Mouse (Mus musculus) liver, embryonic 13.5 days (tissue): ENCODE measurements around the gene Frmd4b. TPM values are rescaled to one million over a fixed set of nuclear protein-coding genes. Genes with fewer than 3 reads are reported as not detected.
A peak's percentile ranks its signal among the peaks of the same experiment; 100 is the strongest.

Experiments
- ATAC-seq: fragments of 200-750 bp; cut with Nextera tagmentation; 2 replicates; pipeline ENCODE4 v1.8.0; 2017; ENCODE audit warnings: low read depth, mild to moderate bottlenecking, moderate number of reproducible peaks, moderate library complexity
- DNase-seq: peaks from one replicate; pipeline ENCODE4 v3.0.0; 2022
- H3K27ac ChIP-seq: fragments of 300-500 bp; sonication (generic); 2 replicates; pipeline ENCODE4 v1.5.1; 2015; ENCODE audit warnings: moderate library complexity, mild to moderate bottlenecking, inconsistent platforms
- H3K27me3 ChIP-seq: fragments of 300-500 bp; sonication (generic); 2 replicates; pipeline ENCODE4 v1.6.1; 2015; ENCODE audit warnings: mild to moderate bottlenecking, inconsistent platforms
- H3K36me3 ChIP-seq: fragments of 300-500 bp; sonication (generic); 2 replicates; pipeline ENCODE4 v1.6.1; 2015; ENCODE audit warnings: mild to moderate bottlenecking, inconsistent platforms
- H3K4me1 ChIP-seq: fragments of 300-500 bp; sonication (generic); replicated peaks from 2 replicates; pipeline ENCODE4 v1.6.1; 2015; ENCODE audit warnings: inconsistent platforms
- H3K4me2 ChIP-seq: fragments of 300-500 bp; sonication (generic); 2 replicates; pipeline ENCODE4 v1.6.1; 2015; ENCODE audit warnings: inconsistent platforms, mild to moderate bottlenecking, moderate library complexity
- H3K4me3 ChIP-seq: fragments of 300-500 bp; sonication (generic); replicated peaks from 2 replicates; pipeline ENCODE4 v1.5.1; 2015; ENCODE audit warnings: mild to moderate bottlenecking, inconsistent platforms
- H3K9ac ChIP-seq: fragments of 300-500 bp; sonication (generic); 2 replicates; pipeline ENCODE4 v1.6.1; 2015; ENCODE audit warnings: mild to moderate bottlenecking, inconsistent platforms
- H3K9me3 ChIP-seq: fragments of 300-500 bp; sonication (generic); replicated peaks from 2 replicates; pipeline ENCODE4 v1.6.1; 2016; ENCODE audit warnings: inconsistent platforms
- WGBS: fragments of 180-500 bp; shearing (Covaris S2); methylation state at CpG from one replicate; pipeline ENCODE4 v1.1.7; 2015; ENCODE audit not compliant: insufficient replicate concordance; 5-methylcytosine and 5-hydroxymethylcytosine counted together
- polyA plus RNA-seq: library from polyadenylated mRNA; unstranded; fragments of >200 nt; fragmentation: Nextera tagmentation; extraction: Ambion mirVana; gene quantifications from 2 replicates; pipeline ENCODE4 v1.2.1, GENCODE M21; 2015

Gene Frmd4b
- 3.8 and 5.9 TPM in 2 replicates for polyA plus RNA-seq

DNA sequence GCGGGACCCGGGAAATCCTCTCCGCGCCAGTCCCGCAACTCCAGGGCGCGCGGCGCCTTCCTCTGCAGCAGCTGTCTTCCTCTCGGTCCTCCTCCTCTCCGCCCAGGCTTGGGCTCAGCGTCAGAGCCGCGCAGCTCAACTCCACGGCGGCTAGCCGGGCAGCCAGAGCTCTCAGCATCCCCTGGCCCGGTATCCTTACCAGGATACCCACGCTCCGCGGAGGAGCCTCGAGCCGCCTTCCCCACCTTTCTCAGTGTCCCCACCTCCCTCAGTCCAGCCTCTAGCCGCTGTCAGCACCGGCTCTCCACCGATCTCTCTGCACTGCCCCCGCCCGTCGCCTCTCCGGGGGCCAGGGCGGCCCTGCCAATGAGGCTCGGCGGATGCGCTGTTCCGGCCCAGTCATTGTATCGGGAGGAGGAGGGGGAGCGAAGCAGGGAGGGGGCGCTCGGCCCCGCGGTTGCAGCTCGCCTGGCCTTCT lies at the start of gene Frmd4b:
Gene Frmd4b (minus strand): TSS at position 276 of the 478 bp plus-strand sequence.
- H3K4me2 ChIP-seq = peak within 1 kb of the TSS; percentile 66
- H3K27me3 ChIP-seq = peaks cover 43% of the 10 kb centered on the region
- H3K27ac ChIP-seq = no peak within 1 kb of the TSS
- under 1% methylated on average over 42 of the region's 42 CpGs for WGBS
- H3K36me3 ChIP-seq = no peaks in the 10 kb centered on the region
- H3K9me3 ChIP-seq = no peaks in the 10 kb centered on the region
- H3K9ac ChIP-seq = no peak within 1 kb of the TSS
- H3K4me3 ChIP-seq = peak within 1 kb of the TSS; percentile 52
- ATAC-seq (peak; percentile 53; the same call in 1 of the 2 replicates), DNase-seq (no peak)
- no peaks in the 10 kb centered on the region; the same call in 1 of the 2 replicates for H3K4me1 ChIP-seq

DNA sequence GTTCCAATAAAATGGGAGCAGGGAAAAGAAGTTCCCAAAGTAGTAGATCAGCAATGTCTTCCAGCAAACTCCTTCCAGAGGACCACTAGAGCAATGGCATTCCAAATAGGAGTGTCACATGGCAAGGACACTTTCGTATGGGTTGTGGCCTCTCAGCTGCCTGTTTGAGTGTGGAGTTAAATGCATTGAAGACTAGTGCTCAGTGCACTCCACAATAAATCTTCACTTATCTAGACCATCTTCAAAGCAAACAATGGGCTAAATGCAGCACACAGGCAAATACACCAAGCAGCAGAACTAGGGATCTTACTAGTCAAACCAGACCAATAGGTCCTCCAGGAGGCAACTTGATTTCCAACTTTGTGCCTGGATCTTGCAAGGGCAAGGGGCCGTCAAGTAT lies 49.1 kb upstream of the Frmd4b start:
- H3K9ac ChIP-seq = no peak overlapping the region
- no peaks in the 10 kb centered on the region for H3K36me3 ChIP-seq
- H3K4me3 ChIP-seq = no peak overlapping the region
- 29% methylated on average over 2 of the region's 2 CpGs for WGBS
- H3K4me2 ChIP-seq = no peak overlapping the region
- no peak for ATAC-seq
- no peaks in the 10 kb centered on the region for H3K27me3 ChIP-seq
- no peaks in the 10 kb centered on the region for H3K4me1 ChIP-seq
- no peak overlapping the region for H3K27ac ChIP-seq
- no peak for DNase-seq
- H3K9me3 ChIP-seq = no peaks in the 10 kb centered on the region

DNA sequence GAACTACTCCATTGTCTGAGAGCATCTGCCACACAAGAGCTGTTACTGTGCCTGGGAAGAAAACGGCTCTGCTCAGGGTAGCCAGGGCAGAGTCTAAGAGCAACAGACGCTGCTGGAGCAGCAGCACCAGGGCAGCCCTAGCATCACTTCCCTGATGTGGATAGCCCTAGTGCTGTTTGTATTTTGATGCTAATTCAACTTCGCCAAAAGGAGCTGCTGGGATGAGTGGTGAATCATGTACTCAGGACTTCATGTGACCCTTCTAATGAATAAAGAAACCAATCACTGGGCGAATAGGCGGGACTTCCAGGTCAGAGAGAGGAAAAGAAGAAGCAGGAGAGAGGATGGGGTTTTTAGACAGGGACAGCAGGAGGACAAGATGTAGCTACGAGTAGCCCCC lies 41.6 kb upstream of the Frmd4b start:
- WGBS = 73% methylated on average over 6 of the region's 6 CpGs
- ATAC-seq (no peak), DNase-seq (no peak)

DNA sequence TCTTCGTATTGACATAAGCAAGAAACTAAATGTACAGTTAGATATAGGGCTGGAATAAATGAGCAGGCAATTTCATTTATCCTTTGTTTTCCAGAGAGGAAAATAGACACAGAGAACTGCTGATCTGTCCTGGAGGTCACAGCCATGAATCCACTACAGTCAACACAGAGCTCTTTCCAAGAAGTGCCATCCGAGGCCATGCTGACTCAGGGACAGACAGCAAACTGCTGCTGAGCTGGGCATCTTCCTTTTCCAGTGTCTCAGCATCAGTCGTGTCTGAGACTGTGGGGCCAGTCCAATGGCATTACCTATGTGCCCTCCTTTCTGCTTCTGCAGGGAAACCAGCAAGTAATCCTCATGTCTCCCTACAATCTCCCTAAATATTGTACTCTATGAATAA lies 38.6 kb upstream of the Frmd4b start:
- no peak for DNase-seq
- H3K27me3 ChIP-seq = no peaks in the 10 kb centered on the region
- no peaks in the 10 kb centered on the region for H3K9me3 ChIP-seq
- no peak overlapping the region for H3K4me2 ChIP-seq
- no peaks in the 10 kb centered on the region for H3K36me3 ChIP-seq
- H3K9ac ChIP-seq = no peak overlapping the region
- no peak overlapping the region for H3K4me3 ChIP-seq
- no peak for ATAC-seq
- no peaks in the 10 kb centered on the region for H3K4me1 ChIP-seq
- 57% methylated on average over 3 of the region's 3 CpGs for WGBS
- H3K27ac ChIP-seq = no peak overlapping the region

More for the DNA sequence above, 41.6 kb upstream of the Frmd4b start:
- Histone ChIP-seq H3K27me3 (no peaks in the 10 kb centered on the region), H3K4me1 (no peaks in the 10 kb centered on the region), H3K4me3 (no peak overlapping the region), H3K27ac (no peak overlapping the region), H3K9ac (no peak overlapping the region), H3K36me3 (no peaks in the 10 kb centered on the region), H3K4me2 (no peak overlapping the region), H3K9me3 (no peaks in the 10 kb centered on the region)

DNA sequence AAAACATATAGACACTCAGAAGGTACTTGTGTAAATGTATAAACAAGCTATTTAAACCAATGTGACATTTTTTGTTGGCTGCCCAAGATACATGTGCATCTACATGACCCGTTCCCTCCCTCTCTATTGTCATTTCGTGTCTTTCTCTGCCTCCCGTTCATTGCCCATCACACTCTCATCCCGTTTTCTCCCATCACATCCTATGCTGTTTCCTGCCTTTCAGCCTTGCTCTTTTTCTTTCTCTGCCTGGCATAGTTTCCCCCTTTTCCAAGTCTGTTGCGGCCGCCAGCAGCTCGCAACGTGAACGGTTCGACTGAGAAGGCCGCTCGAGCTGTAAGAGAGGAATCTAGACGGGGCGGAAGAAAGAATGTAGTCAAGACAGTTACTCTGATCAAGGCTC lies 30.2 kb upstream of the Frmd4b start:
- Histone ChIP-seq H3K4me2 (no peak overlapping the region), H3K27me3 (no peaks in the 10 kb centered on the region), H3K4me3 (no peak overlapping the region), H3K9ac (no peak overlapping the region), H3K36me3 (no peaks in the 10 kb centered on the region), H3K4me1 (no peaks in the 10 kb centered on the region), H3K27ac (no peak overlapping the region), H3K9me3 (no peaks in the 10 kb centered on the region)
- 83% methylated on average over 14 of the region's 14 CpGs for WGBS
- DNase-seq (no peak), ATAC-seq (no peak)

DNA sequence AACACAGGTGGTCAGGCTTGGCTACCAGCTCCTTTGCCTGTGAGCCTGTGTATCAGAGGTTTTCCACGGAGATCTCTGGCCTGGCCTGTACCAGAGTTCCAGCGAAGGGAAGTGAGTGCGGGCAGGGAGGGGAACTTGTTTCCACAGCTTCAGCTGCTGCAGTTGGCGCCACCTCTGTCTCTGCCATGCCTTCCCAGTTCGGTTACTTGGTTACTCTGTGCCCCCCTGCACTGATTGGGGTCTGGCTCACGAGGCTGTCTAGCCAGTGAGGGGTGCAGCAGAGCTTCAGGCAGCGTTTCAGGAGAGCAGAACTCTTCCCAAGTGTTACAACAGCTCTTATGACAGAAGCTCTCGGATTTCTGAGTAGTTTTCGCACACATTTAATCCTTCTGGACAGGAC lies 6.0 kb upstream of the Frmd4b start:
- Histone ChIP-seq H3K4me2 (no peak overlapping the region), H3K4me1 (no peaks in the 10 kb centered on the region), H3K27me3 (peaks cover 5% of the 10 kb centered on the region; the same call in 1 of the 2 replicates), H3K9ac (no peak overlapping the region), H3K4me3 (no peak overlapping the region), H3K36me3 (no peaks in the 10 kb centered on the region), H3K27ac (no peak overlapping the region), H3K9me3 (no peaks in the 10 kb centered on the region)
- 48% methylated on average over 9 of the region's 9 CpGs for WGBS
- ATAC-seq = no peak
- DNase-seq = no peak

DNA sequence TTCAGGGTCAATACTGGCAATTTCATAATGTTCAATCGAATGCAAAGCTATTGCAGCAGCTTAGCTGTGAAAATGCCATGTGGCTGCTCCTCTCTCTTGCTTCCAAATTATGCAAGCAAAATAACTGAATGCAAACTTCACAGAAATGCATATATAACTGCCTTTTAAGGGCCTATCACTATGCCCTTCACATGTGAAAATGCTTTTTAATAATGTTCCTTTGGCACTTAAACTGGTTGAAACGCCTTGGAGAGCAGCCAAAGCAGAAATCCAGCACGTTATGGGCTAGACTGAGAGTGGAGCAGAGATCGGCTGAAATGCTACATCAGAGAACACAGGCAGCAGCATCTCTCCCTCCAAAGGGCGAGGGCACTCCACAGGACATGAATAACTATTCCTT lies 4.9 kb upstream of the Frmd4b start:
- Histone ChIP-seq H3K9me3 (no peaks in the 10 kb centered on the region), H3K27me3 (peaks cover 16% of the 10 kb centered on the region), H3K4me3 (no peak overlapping the region), H3K36me3 (no peaks in the 10 kb centered on the region), H3K4me1 (no peaks in the 10 kb centered on the region), H3K27ac (no peak overlapping the region), H3K9ac (no peak overlapping the region), H3K4me2 (no peak overlapping the region)
- ATAC-seq (no peak), DNase-seq (no peak)
- 60% methylated on average over 5 of the region's 5 CpGs for WGBS

DNA sequence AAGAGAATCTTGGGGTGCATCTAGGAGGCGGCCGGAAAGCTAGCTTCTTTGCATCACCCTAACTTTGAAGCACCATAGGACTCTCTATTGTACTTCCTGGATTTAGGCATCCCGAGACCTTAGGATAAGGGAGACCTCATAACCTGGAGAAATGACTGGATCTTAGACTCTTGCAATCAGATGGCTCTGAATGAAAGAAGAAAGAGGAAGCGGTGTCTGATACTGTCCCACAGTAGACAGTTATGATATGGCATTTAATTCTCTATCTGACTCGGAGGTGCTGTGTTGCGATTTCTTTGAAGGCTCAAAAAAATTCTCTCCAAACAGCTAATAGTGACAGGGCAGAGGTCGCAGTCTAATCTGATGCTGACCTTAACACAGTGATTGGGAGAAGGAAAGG lies 433 bp upstream of the Frmd4b start:
- 12% methylated on average over 7 of the region's 7 CpGs for WGBS
- Histone ChIP-seq H3K36me3 (no peaks in the 10 kb centered on the region), H3K9me3 (no peaks in the 10 kb centered on the region), H3K27ac (no peak overlapping the region), H3K4me2 (peak overlapping the region; percentile 66), H3K9ac (no peak overlapping the region), H3K4me3 (peak overlapping the region; percentile 52), H3K27me3 (peaks cover 43% of the 10 kb centered on the region), H3K4me1 (no peaks in the 10 kb centered on the region; the same call in 1 of the 2 replicates)
- ATAC-seq (no peak), DNase-seq (no peak)

DNA sequence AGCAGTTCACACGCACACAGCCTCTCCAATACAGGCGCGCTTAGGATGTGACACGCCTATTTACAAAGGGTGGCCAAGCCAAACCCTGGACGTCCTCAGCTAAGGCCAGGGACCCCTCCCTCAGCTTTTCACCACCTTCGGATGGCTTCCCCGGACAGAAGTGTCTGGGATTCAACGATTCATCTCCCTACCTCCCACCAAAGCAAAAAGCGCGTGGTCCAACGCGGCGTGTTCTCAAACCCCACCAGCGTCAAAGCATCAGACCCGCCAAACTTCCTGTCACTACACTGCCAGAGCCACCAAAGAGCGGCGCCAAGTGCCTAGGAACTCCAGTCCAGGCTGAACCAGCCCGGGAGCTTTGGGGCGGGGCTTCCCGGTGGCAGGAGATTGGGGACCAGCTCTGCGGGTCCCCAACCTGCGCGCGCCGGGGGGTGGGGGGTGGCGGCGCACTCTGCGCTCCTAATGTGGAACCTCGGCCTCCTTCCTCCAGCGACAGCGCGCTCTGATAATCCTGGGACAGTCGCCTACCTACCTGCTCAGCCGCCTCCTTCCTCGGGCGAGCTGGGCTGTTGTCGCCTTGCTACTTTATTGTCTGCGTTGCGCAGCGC lies 579 bp downstream of the Frmd4b start:
- no peaks in the 10 kb centered on the region; the same call in 1 of the 2 replicates for H3K4me1 ChIP-seq
- H3K9ac ChIP-seq = no peak overlapping the region
- ATAC-seq (no peak), DNase-seq (no peak)
- no peaks in the 10 kb centered on the region for H3K36me3 ChIP-seq
- peak overlapping the region; percentile 52 for H3K4me3 ChIP-seq
- peaks cover 43% of the 10 kb centered on the region for H3K27me3 ChIP-seq
- WGBS = under 1% methylated on average over 40 of the region's 40 CpGs
- H3K9me3 ChIP-seq = no peaks in the 10 kb centered on the region
- no peak overlapping the region for H3K27ac ChIP-seq
- H3K4me2 ChIP-seq = peak overlapping the region; percentile 66

DNA sequence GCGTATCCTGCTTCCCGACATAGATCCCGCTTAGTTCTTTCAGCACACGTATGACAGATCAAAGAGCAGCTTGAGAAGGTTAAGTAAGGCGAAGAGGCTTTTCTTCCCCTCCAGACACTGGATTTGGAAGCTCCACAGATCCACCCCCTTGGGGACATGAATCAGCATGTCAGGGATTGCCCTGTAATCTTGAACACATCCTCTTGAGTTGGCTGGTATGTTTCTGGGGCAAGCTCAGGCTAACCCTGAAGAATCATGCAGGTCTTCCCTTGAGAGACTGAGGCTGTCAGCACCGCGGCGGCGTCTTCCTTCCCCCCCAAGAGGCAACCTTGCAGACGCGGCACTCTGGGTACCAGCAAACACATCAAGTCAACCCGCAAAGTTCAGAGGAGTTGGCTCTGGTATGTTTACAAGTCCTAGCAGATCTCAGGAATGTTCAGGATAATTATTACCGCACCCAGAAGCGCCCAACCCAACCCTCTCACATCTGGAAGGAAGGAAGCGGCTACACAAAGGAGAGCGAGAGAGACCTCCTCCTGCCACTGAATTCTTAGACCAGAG lies 1.4 kb downstream of the Frmd4b start:
- no peaks in the 10 kb centered on the region for H3K36me3 ChIP-seq
- WGBS = 13% methylated on average over 16 of the region's 16 CpGs
- DNase-seq = no peak
- H3K27ac ChIP-seq = no peak overlapping the region
- ATAC-seq = no peak
- no peak overlapping the region for H3K9ac ChIP-seq
- H3K4me1 ChIP-seq = no peaks in the 10 kb centered on the region; the same call in 1 of the 2 replicates
- H3K4me2 ChIP-seq = peak overlapping the region; percentile 66
- peaks cover 43% of the 10 kb centered on the region for H3K27me3 ChIP-seq
- peak overlapping the region; percentile 52 for H3K4me3 ChIP-seq
- no peaks in the 10 kb centered on the region for H3K9me3 ChIP-seq

DNA sequence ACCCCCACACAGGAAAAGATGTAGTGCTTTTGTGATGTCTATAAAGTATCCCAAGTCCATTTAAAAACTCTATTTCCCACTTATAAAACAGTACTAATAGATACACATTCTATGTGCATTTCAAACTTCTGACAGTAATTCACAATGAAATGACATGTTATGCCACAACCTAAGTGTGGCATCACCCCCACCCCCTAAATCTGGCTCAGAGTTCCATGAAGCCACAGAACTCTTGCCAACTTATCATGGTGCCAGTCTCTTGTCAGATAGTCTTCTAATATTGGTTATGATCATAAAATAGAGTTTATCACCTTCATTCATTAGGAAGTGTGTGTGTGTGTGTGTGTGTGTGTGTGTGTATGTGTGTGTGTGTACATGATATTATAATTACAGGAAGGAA lies 3.2 kb downstream of the Frmd4b start:
- no peak for DNase-seq
- H3K4me3 ChIP-seq = no peak overlapping the region
- no peaks in the 10 kb centered on the region for H3K9me3 ChIP-seq

DNA sequence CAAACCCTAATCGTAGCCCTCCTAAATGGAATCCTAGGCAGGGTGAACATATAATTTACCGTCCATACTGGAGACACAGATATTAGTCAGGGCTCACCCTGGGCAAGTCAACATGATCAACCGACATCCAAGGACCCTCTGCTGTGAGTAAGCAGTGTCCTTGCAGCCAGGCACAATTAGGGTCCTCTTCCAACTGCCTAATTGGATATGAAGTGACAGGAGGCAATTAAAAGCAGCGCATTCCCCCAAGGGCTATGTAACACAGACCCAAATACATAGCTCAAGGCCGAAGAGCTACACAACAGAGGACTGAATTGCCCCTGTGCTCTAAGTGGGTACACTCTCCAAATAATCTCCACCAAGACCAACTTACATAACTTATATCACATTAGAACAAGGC lies 4.5 kb downstream of the Frmd4b start:
- no peaks in the 10 kb centered on the region; the same call in none of the 2 replicates for H3K4me1 ChIP-seq
- H3K9ac ChIP-seq = no peak overlapping the region
- no peaks in the 10 kb centered on the region for H3K36me3 ChIP-seq
- 77% methylated on average over 5 of the region's 5 CpGs for whole genome bisulfite sequencing
- H3K27ac ChIP-seq = no peak overlapping the region
- no peak overlapping the region for H3K4me3 ChIP-seq
- peaks cover 34% of the 10 kb centered on the region for H3K27me3 ChIP-seq
- no peak overlapping the region for H3K4me2 ChIP-seq
- DNase-seq (no peak), ATAC-seq (no peak)
- no peaks in the 10 kb centered on the region for H3K9me3 ChIP-seq

More for the DNA sequence above, 3.2 kb downstream of the Frmd4b start:
- Histone ChIP-seq H3K27me3 (peaks cover 43% of the 10 kb centered on the region), H3K9ac (no peak overlapping the region), H3K4me2 (no peak overlapping the region), H3K27ac (no peak overlapping the region), H3K4me1 (no peaks in the 10 kb centered on the region; the same call in 1 of the 2 replicates), H3K36me3 (no peaks in the 10 kb centered on the region)
- no peak for ATAC-seq
